Mouse (Mus musculus) CH12.LX (cell line): ENCODE results near the gene Fgfrl1. TPM values are rescaled to one million over a fixed set of nuclear protein-coding genes. Genes with fewer than 3 reads are reported as not detected.
A peak's percentile ranks its signal among the peaks of the same experiment; 100 is the strongest.

Source experiments
- DNase-seq: peaks from one replicate; pipeline ENCODE4 v3.0.0-alpha.2; 2013; ENCODE audit errors: extremely low read depth
- H3K27ac ChIP-seq: 2 replicates; pipeline ENCODE4 v1.5.1; 2012; ENCODE audit warnings: low read depth, mild to moderate bottlenecking, control low read depth, moderate library complexity; ENCODE audit not compliant: insufficient read depth
- H3K27me3 ChIP-seq: replicated peaks from 2 replicates; pipeline ENCODE3; 2012; ENCODE audit warnings: inconsistent platforms
- H3K36me3 ChIP-seq, 2 experiments: replicated peaks in 1 of 2; 2 replicates each; pipeline versions ENCODE3 to v1.6.1; 2012; ENCODE audit warnings: inconsistent platforms in 1 of 2, low read length in 1 of 2, mild to moderate bottlenecking in 1 of 2, mixed read lengths in 1 of 2, moderate library complexity in 1 of 2; ENCODE audit not compliant: control insufficient read depth in 1 of 2, insufficient read depth in 1 of 2
- H3K4me1 ChIP-seq, 2 experiments: 2 replicates each; pipeline ENCODE4 v1.6.1; 2012; ENCODE audit warnings: inconsistent platforms in 1 of 2, moderate library complexity in 1 of 2; ENCODE audit not compliant: insufficient read depth in 2 of 2, control insufficient read depth in 1 of 2
- H3K4me2 ChIP-seq: 2 replicates; pipeline ENCODE4 v1.6.1; 2012; ENCODE audit warnings: low read depth, mild to moderate bottlenecking, control low read depth; ENCODE audit not compliant: poor library complexity, insufficient read depth, severe bottlenecking
- H3K4me3 ChIP-seq, 3 experiments: fragments of 150-350 bp in 1 of 3; sonication (generic) in 1 of 3; replicated peaks in 1 of 3; 2 replicates each; pipeline versions ENCODE3 to v1.5.1; 2011 to 2012; ENCODE audit warnings: low read depth in 2 of 3, low read length in 2 of 3, mild to moderate bottlenecking in 2 of 3, moderate library complexity in 2 of 3, control low read depth in 1 of 3, improper control_type of control experiment in 1 of 3, inconsistent platforms in 1 of 3, mixed read lengths in 1 of 3; ENCODE audit not compliant: poor library complexity in 1 of 3
- H3K79me2 ChIP-seq: replicated peaks from 2 replicates; pipeline ENCODE4 v1.6.1; 2012; ENCODE audit warnings: mild to moderate bottlenecking, moderate library complexity; ENCODE audit not compliant: control insufficient read depth, poor library complexity, insufficient read depth, severe bottlenecking; ENCODE audit errors: extremely low read depth
- H3K9ac ChIP-seq: 2 replicates; pipeline ENCODE4 v1.6.1; 2012; ENCODE audit warnings: low read depth, mild to moderate bottlenecking, control low read depth, moderate library complexity; ENCODE audit not compliant: insufficient read depth
- H3K9me3 ChIP-seq: replicated peaks from 2 replicates; pipeline ENCODE3; 2012; ENCODE audit warnings: low read length, inconsistent platforms, mixed read lengths
- BHLHE40 ChIP-seq: IDR thresholded peaks from 2 replicates; pipeline ENCODE4 v1.6.1; 2011; ENCODE audit warnings: mild to moderate bottlenecking, low read depth, low read length, improper control_type of control experiment
- CHD1 ChIP-seq: IDR thresholded peaks from 2 replicates; pipeline ENCODE4 v1.6.1; 2012; ENCODE audit warnings: low read depth, low read length, improper control_type of control experiment, inconsistent platforms
- CTCF ChIP-seq, 2 experiments: IDR thresholded peaks in 1 of 2; conservative IDR thresholded peaks in 1 of 2; 2 replicates each; pipeline ENCODE4 v1.5.1; 2011 to 2012; ENCODE audit warnings: low read depth in 2 of 2, low read length in 2 of 2, improper control_type of control experiment in 1 of 2, inconsistent platforms in 1 of 2, mild to moderate bottlenecking in 1 of 2, moderate library complexity in 1 of 2
- ELF1 ChIP-seq: IDR thresholded peaks from 2 replicates; pipeline ENCODE4 v1.6.1; 2014; ENCODE audit warnings: low read depth, mild to moderate bottlenecking, inconsistent platforms, low read length, improper control_type of control experiment
- EP300 ChIP-seq: IDR thresholded peaks from 2 replicates; pipeline ENCODE4 v1.6.1; 2011; ENCODE audit warnings: low read length, improper control_type of control experiment
- GABPA ChIP-seq: IDR thresholded peaks from 2 replicates; pipeline ENCODE4 v1.6.1; 2012; ENCODE audit warnings: low read depth, low read length, improper control_type of control experiment, inconsistent platforms; ENCODE audit not compliant: insufficient replicate concordance
- HCFC1 ChIP-seq: IDR thresholded peaks from 2 replicates; pipeline ENCODE4 v1.6.1; 2012; ENCODE audit warnings: low read depth, mild to moderate bottlenecking, inconsistent platforms, low read length, improper control_type of control experiment
- JUN ChIP-seq: IDR thresholded peaks from 2 replicates; pipeline ENCODE4 v1.6.1; 2011; ENCODE audit warnings: low read depth, mild to moderate bottlenecking, low read length, improper control_type of control experiment, moderate library complexity; ENCODE audit not compliant: insufficient read depth
- MYC ChIP-seq: IDR thresholded peaks from 2 replicates; pipeline ENCODE4 v1.6.1; 2011; ENCODE audit warnings: low read depth, mild to moderate bottlenecking, improper control_type of control experiment, low read length
- RAD21 ChIP-seq: IDR thresholded peaks from 2 replicates; pipeline ENCODE4 v1.6.1; 2011; ENCODE audit warnings: low read depth, mild to moderate bottlenecking, low read length, improper control_type of control experiment, moderate library complexity
- RCOR1 ChIP-seq: conservative IDR thresholded peaks from 2 replicates; pipeline ENCODE4 v1.6.1; 2012; ENCODE audit warnings: low read depth, mild to moderate bottlenecking, inconsistent platforms, low read length, improper control_type of control experiment
- SIN3A ChIP-seq: IDR thresholded peaks from 2 replicates; pipeline ENCODE4 v1.6.1; 2012; ENCODE audit warnings: low read length, improper control_type of control experiment, inconsistent platforms
- TCF12 ChIP-seq: IDR thresholded peaks from 2 replicates; pipeline ENCODE4 v1.6.1; 2014; ENCODE audit warnings: low read depth, mild to moderate bottlenecking, inconsistent platforms, low read length, improper control_type of control experiment
- USF1 ChIP-seq: IDR thresholded peaks from 2 replicates; pipeline ENCODE4 v1.6.1; 2014; ENCODE audit warnings: low read depth, mild to moderate bottlenecking, inconsistent platforms, low read length, improper control_type of control experiment
- ZMIZ1 ChIP-seq: IDR thresholded peaks from 2 replicates; pipeline ENCODE4 v1.6.1; 2012; ENCODE audit warnings: low read depth, mild to moderate bottlenecking, inconsistent platforms, low read length, improper control_type of control experiment
- ZNF384 ChIP-seq: IDR thresholded peaks from 2 replicates; pipeline ENCODE4 v1.6.1; 2012; ENCODE audit warnings: low read depth, low read length, improper control_type of control experiment, inconsistent platforms
- dilution Hi-C: fragments of 300-500 bp; cut with MboI; formaldehyde crosslinking; loops from 2 replicates; pipeline ENCODE4 v1.14.3; 2020; ENCODE audit warnings: low sequenced_read_pairs; ENCODE audit not compliant: extremely low pct_unique_long_range_greater_than_20kb, extremely low pct_ligation_motif_present
- in situ Hi-C: fragments of 300-500 bp; cut with MboI; formaldehyde crosslinking; loops from 3 replicates; pipeline ENCODE4 v1.14.3; 2019; ENCODE audit warnings: low sequenced_read_pairs, low pct_ligation_motif_present, low pct_unique_long_range_greater_than_20kb, mixed read lengths
- polyA plus RNA-seq: library from polyadenylated mRNA; unstranded; fragments of >175 nt; gene quantifications from 2 replicates; pipeline ENCODE4 v1.2.1, GENCODE M21; 2012; ENCODE audit warnings: low read depth; ENCODE audit not compliant: insufficient read length
- total RNA-seq, 2 experiments: library from RNA; depleted of rRNA; stranded (reverse); fragments of 300-350 nt in 1 of 2; fragments of >200 nt in 1 of 2; gene quantifications; 2 replicates each; pipeline ENCODE4 v1.2.3; 2012 to 2014

Gene Fgfrl1
- total and polyA plus RNA-seq, 3 experiments = 0.17 to 0.64 (median 0.26) TPM

- H3K4me3 ChIP-seq = no peak overlapping the region
- TF ChIP-seq EP300 (no peak), ZMIZ1 (no peak), CTCF (conservative IDR thresholded peaks at IDR 0.05 in 1 of 2, IDR thresholded peaks at IDR 0.05 in 1 of 2; ENCODE audit: low read depth in 2 of 2, low read length in 2 of 2) (no peak), JUN (no peak), HCFC1 (no peak)
- H3K36me3 ChIP-seq = peaks cover 5 to 61% of the 10 kb centered on the region in 2 experiments
- no peaks in the 10 kb centered on the region for H3K27me3 ChIP-seq
- no peak overlapping the region for H3K27ac ChIP-seq
- no peaks in the 10 kb centered on the region for H3K79me2 ChIP-seq
- H3K9ac ChIP-seq = no peak overlapping the region
- H3K4me2 ChIP-seq = no peak overlapping the region
- in situ Hi-C loops (no loop called here), dilution Hi-C loops (no loop called here)
- DNase-seq = no peak
- no peaks in the 10 kb centered on the region for H3K4me1 ChIP-seq
- no peaks in the 10 kb centered on the region for H3K9me3 ChIP-seq
Measured at GRCm38 (mm10) chr5:108678296-108678854, 13.8 kb upstream of the Fgfrl1 start.

GRCm38 (mm10) chr5:108679909-108680308 is 12.3 kb upstream of the Fgfrl1 start:
- Histone ChIP-seq H3K27ac (no peak overlapping the region), H3K9ac (no peak overlapping the region), H3K27me3 (no peaks in the 10 kb centered on the region), H3K79me2 (no peaks in the 10 kb centered on the region), H3K4me2 (no peak overlapping the region), H3K4me3 (no peak overlapping the region), H3K9me3 (no peaks in the 10 kb centered on the region), H3K4me1 (no peaks in the 10 kb centered on the region)
- DNase-seq = no peak
- dilution Hi-C loops = no loop called here
- TF ChIP-seq CTCF (conservative IDR thresholded peaks at IDR 0.05 in 1 of 2, IDR thresholded peaks at IDR 0.05 in 1 of 2; ENCODE audit: low read depth in 2 of 2, low read length in 2 of 2) (peak in 1 of 2 experiments; percentile 60; a peak in 2 of 4 replicates), TCF12 (no peak), GABPA (no peak), CHD1 (no peak), SIN3A (no peak), RCOR1 (no peak), HCFC1 (no peak), ELF1 (no peak), USF1 (no peak), BHLHE40 (no peak), RAD21 (peak; percentile 49), ZNF384 (no peak), MYC (no peak)
- TF ChIP-seq, all 38 proteins: peak for 2
- in situ Hi-C loops = no loop called here
- peaks cover 5 to 60% of the 10 kb centered on the region in 2 experiments for H3K36me3 ChIP-seq
